Mouse (Mus musculus): ENCODE data around the gene Auts2. TPM values are rescaled to one million over a fixed set of nuclear protein-coding genes. Genes with fewer than 3 reads are reported as not detected.
A peak's percentile ranks its signal among the peaks of the same experiment; 100 is the strongest.

The Auts2 gene
- polyA plus RNA-seq, 1 experiment from 2014 or later: 1.6 TPM

- no peak overlapping the region for H3K4me2 ChIP-seq
- no peak overlapping the region for H3K4me3 ChIP-seq (replicated peaks)
- peaks cover 5% of the 10 kb centered on the region; the same call in 1 of the 2 replicates for H3K4me1 ChIP-seq (replicated peaks)
- no peaks in the 10 kb centered on the region for H3K36me3 ChIP-seq (replicated peaks)
- peak; percentile 22; the same call in 1 of the 2 replicates for ATAC-seq (ENCODE audit: insufficient read depth)
- no peaks in the 10 kb centered on the region for H3K27me3 ChIP-seq
- no peak overlapping the region for H3K9ac ChIP-seq
- H3K27ac ChIP-seq (replicated peaks): no peak overlapping the region
- WGBS (ENCODE audit: insufficient replicate concordance): 73% methylated on average over 17 of the region's 18 CpGs
- H3K9me3 ChIP-seq (replicated peaks): no peaks in the 10 kb centered on the region
Measured at GRCm38 (mm10) chr5:131573296-131574177, 969.6 kb downstream of the Auts2 start.

GRCm38 (mm10) chr5:131566032-131566431 is 977.1 kb downstream of the Auts2 start:
- no peak for ATAC-seq (ENCODE audit: insufficient read depth)
- H3K36me3 ChIP-seq (replicated peaks): no peaks in the 10 kb centered on the region
- H3K27ac ChIP-seq (replicated peaks): no peak overlapping the region
- no peak overlapping the region for H3K4me3 ChIP-seq (replicated peaks)
- 67% methylated on average over 6 of the region's 6 CpGs for WGBS (ENCODE audit: insufficient replicate concordance)
- no peak overlapping the region for H3K4me2 ChIP-seq
- H3K9me3 ChIP-seq (replicated peaks): no peaks in the 10 kb centered on the region
- H3K9ac ChIP-seq: no peak overlapping the region
- no peaks in the 10 kb centered on the region for H3K4me1 ChIP-seq (replicated peaks)
- H3K27me3 ChIP-seq: no peaks in the 10 kb centered on the region

- Histone ChIP-seq H3K4me1 (replicated peaks) (no peaks in the 10 kb centered on the region), H3K9me3 (replicated peaks) (no peaks in the 10 kb centered on the region), H3K27me3 (no peaks in the 10 kb centered on the region), H3K36me3 (replicated peaks) (no peaks in the 10 kb centered on the region), H3K27ac (replicated peaks) (no peak overlapping the region), H3K4me2 (no peak overlapping the region), H3K4me3 (replicated peaks) (no peak overlapping the region), H3K9ac (no peak overlapping the region)
- no peak for ATAC-seq (ENCODE audit: insufficient read depth)
- WGBS (ENCODE audit: insufficient replicate concordance): 67% methylated on average over 5 of the region's 5 CpGs
Measured at GRCm38 (mm10) chr5:131563630-131564252, 979.4 kb downstream of the Auts2 start.

DNA sequence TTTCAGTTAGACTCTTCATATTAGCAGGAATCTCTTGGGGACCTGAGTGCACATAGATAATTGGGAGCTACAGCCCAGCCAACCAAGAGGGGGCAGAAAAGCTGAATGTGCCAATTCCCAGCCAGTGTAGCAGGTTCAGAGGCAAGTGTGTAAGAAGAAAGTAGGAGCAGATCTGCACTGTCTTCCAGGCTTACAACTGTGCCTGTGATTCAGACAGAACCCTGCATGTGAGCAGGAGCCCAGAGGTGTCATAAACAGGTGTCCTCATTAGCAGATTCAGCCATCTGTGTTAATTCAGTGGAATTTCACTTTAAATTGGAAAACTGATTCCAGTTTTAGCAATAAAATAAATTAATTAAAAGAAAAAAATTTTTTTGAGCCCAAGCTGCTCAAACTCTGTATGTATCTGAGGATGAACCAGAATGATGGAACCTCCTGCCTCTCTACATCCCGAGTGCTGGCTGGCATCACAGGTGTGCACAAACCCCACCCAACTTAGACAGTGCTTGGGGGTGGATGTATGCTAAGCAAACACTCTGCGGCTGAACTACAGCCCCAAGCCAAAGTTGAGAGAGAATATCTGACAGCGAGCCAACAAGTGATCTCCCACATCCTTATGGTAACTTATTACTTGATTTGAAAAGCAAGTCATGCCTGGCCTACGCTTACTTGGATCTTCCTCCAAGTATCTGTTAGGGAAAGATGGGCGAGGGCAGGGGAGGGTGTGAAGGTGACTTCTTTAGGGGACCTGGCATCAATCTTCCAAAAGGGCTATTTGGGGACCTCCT is 982.2 kb downstream of the Auts2 start:
- Histone ChIP-seq H3K36me3 (replicated peaks) (no peaks in the 10 kb centered on the region), H3K27ac (replicated peaks) (no peak overlapping the region), H3K9ac (no peak overlapping the region), H3K4me1 (replicated peaks) (no peaks in the 10 kb centered on the region), H3K4me3 (replicated peaks) (no peak overlapping the region), H3K27me3 (no peaks in the 10 kb centered on the region), H3K9me3 (replicated peaks) (no peaks in the 10 kb centered on the region), H3K4me2 (no peak overlapping the region)
- WGBS (ENCODE audit: insufficient replicate concordance): 60% methylated on average over 5 of the region's 5 CpGs
- no peak for ATAC-seq (ENCODE audit: insufficient read depth)

- H3K9me3 ChIP-seq (replicated peaks): no peaks in the 10 kb centered on the region
Measured at GRCm38 (mm10) chr5:131558403-131559174, 984.6 kb downstream of the Auts2 start.

DNA sequence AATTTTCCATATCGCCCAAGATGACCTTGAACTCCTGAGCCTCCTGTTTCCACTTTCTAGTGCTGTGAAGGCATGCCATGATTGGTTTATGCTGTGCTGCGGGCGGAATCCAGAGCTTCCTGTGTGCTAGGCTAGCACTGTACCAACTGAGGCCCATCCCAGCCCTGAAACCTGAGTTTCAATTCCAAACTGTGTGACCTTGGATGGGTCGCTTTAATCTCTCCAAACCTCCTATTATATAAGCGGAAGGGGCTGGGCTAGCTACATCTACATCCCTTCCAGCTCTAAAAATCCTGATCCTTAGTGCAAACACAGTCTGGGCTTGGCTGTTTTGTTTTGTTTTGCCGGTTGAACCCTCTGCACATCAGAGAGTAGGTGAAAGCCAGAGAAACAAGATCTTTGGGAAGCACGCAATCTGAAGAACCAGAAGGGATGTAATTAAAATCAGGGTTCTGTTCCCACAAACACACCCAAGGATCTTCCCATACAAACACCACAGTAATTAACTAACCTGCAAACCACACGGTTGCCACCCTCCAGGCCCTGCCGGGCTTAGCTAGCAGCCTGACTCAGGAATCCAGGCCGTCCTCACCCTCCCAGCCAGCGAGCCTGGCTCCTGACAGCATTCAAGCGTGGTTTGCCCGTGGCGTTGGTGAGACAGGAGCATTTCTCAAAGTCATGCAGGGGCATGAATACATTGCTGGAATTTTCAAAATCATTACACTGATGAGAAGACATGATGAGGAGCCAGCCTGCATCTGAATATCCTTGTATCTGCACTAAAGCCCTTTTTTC is 985.4 kb downstream of the Auts2 start:
- H3K27me3 ChIP-seq: no peaks in the 10 kb centered on the region
- H3K4me1 ChIP-seq (replicated peaks): no peaks in the 10 kb centered on the region
- no peak overlapping the region for H3K4me2 ChIP-seq
- H3K9me3 ChIP-seq (replicated peaks): no peaks in the 10 kb centered on the region
- WGBS (ENCODE audit: insufficient replicate concordance): 62% methylated on average over 14 of the region's 14 CpGs
- no peak for ATAC-seq (ENCODE audit: insufficient read depth)
- no peak overlapping the region for H3K27ac ChIP-seq (replicated peaks)
- no peak overlapping the region for H3K4me3 ChIP-seq (replicated peaks)
- no peak overlapping the region for H3K9ac ChIP-seq
- H3K36me3 ChIP-seq (replicated peaks): no peaks in the 10 kb centered on the region

More at GRCm38 (mm10) chr5:131558403-131559174, 984.6 kb downstream of the Auts2 start:
- no peak for ATAC-seq (ENCODE audit: insufficient read depth)
- H3K36me3 ChIP-seq (replicated peaks): no peaks in the 10 kb centered on the region
- no peaks in the 10 kb centered on the region for H3K27me3 ChIP-seq
- H3K4me3 ChIP-seq (replicated peaks): no peak overlapping the region
- H3K4me2 ChIP-seq: no peak overlapping the region
- no peak overlapping the region for H3K9ac ChIP-seq
- no peak overlapping the region for H3K27ac ChIP-seq (replicated peaks)
- H3K4me1 ChIP-seq (replicated peaks): no peaks in the 10 kb centered on the region
- WGBS (ENCODE audit: insufficient replicate concordance): 29% methylated on average over 8 of the region's 8 CpGs

DNA sequence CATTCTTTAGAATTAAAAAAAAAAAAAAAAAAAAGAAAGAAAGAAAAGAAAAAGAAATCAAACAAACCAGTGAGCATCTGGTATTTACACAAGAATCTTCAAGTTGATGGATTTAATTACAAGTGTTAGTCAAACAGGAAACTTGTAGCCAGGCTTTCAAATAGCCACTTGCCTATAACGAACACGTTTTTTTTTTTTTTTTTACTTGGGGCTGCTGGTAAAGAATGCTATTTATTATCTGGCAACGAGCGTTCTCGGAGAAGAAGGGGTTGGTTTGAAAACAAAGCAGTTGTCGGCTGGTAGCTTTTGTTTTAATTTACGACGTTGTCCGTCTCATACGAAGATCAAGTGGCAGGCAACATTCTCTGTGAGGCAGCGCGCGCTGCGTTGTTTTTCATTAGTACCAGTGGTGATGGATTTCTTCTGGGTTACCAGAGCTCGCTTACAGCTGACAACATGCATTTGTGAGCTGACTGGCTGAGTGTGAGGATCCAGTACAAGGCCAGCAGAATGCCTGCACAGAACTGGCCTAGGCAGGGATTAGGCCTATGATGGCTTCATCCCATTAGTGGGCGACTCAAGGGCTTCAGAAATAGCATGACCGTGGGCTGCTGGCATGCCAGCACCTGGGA is 994.1 kb downstream of the Auts2 start:
- H3K4me2 ChIP-seq: no peak overlapping the region
- ATAC-seq (ENCODE audit: insufficient read depth): no peak
- H3K36me3 ChIP-seq (replicated peaks): no peaks in the 10 kb centered on the region
- no peak overlapping the region for H3K27ac ChIP-seq (replicated peaks)
- 44% methylated on average over 17 of the region's 17 CpGs for WGBS (ENCODE audit: insufficient replicate concordance)
- no peaks in the 10 kb centered on the region for H3K27me3 ChIP-seq
- no peaks in the 10 kb centered on the region for H3K9me3 ChIP-seq (replicated peaks)
- H3K4me3 ChIP-seq (replicated peaks): no peak overlapping the region
- H3K9ac ChIP-seq: no peak overlapping the region
- H3K4me1 ChIP-seq (replicated peaks): no peaks in the 10 kb centered on the region

GRCm38 (mm10) chr5:131547926-131548325 is 995.2 kb downstream of the Auts2 start:
- Histone ChIP-seq H3K36me3 (replicated peaks) (no peaks in the 10 kb centered on the region), H3K27me3 (no peaks in the 10 kb centered on the region), H3K4me2 (no peak overlapping the region), H3K9ac (no peak overlapping the region), H3K9me3 (replicated peaks) (no peaks in the 10 kb centered on the region), H3K4me1 (replicated peaks) (no peaks in the 10 kb centered on the region), H3K4me3 (replicated peaks) (no peak overlapping the region), H3K27ac (replicated peaks) (no peak overlapping the region)
- ATAC-seq (ENCODE audit: insufficient read depth): no peak
- 68% methylated on average over 6 of the region's 6 CpGs for WGBS (ENCODE audit: insufficient replicate concordance)

- no peak for ATAC-seq (ENCODE audit: insufficient read depth)
- no peak overlapping the region for H3K27ac ChIP-seq (replicated peaks)
- no peak overlapping the region for H3K9ac ChIP-seq
- no peaks in the 10 kb centered on the region for H3K9me3 ChIP-seq (replicated peaks)
- WGBS (ENCODE audit: insufficient replicate concordance): 45% methylated on average over 1 of the region's 1 CpGs
- no peaks in the 10 kb centered on the region for H3K36me3 ChIP-seq (replicated peaks)
- H3K4me2 ChIP-seq: no peak overlapping the region
- H3K27me3 ChIP-seq: no peaks in the 10 kb centered on the region
- H3K4me1 ChIP-seq (replicated peaks): no peaks in the 10 kb centered on the region
- H3K4me3 ChIP-seq (replicated peaks): no peak overlapping the region
Measured at GRCm38 (mm10) chr5:131546414-131546813, 996.7 kb downstream of the Auts2 start.

- no peak for ATAC-seq (ENCODE audit: insufficient read depth)
Measured at GRCm38 (mm10) chr5:131544381-131544780, 998.8 kb downstream of the Auts2 start.

More at GRCm38 (mm10) chr5:131544381-131544780, 998.8 kb downstream of the Auts2 start:
- Histone ChIP-seq H3K36me3 (replicated peaks) (no peaks in the 10 kb centered on the region), H3K9ac (no peak overlapping the region), H3K9me3 (replicated peaks) (no peaks in the 10 kb centered on the region), H3K27me3 (peaks cover 2% of the 10 kb centered on the region; the same call in 1 of the 2 replicates), H3K4me1 (replicated peaks) (no peaks in the 10 kb centered on the region), H3K4me2 (no peak overlapping the region), H3K4me3 (replicated peaks) (no peak overlapping the region), H3K27ac (replicated peaks) (no peak overlapping the region)
- WGBS (ENCODE audit: insufficient replicate concordance): 70% methylated on average over 7 of the region's 7 CpGs

All from liver, embryonic 15.5 days (tissue).